Mouse (Mus musculus): ENCODE measurements around the gene Popdc2.

The Popdc2 gene

GRCm38 (mm10) chr16:38400311-38400960 is 38.4 kb downstream of the Popdc2 start:
- DNase-seq (ENCODE audit: low read depth, low spot score): no peak

DNA sequence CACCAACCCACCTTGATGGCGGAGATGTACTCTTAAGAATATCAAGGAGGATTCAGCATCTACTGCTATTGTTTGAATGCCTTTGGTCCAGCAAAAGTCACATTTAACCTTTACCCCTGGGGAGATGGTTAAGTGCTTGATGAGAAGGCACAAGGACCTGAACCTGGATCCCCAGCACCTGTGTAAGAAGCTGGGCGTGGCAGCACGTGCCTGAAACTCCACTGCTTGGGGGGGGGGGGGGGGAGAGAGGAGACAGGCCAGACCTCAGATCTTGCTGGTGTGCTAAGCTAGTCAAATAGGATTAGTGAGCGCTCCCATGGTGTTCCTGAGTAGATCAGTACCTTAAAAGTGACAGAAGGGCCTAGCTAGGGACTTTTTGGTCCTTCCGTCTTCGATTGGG is 39.5 kb downstream of the Popdc2 start:
- no peak for DNase-seq (ENCODE audit: low read depth, low spot score)

DNA sequence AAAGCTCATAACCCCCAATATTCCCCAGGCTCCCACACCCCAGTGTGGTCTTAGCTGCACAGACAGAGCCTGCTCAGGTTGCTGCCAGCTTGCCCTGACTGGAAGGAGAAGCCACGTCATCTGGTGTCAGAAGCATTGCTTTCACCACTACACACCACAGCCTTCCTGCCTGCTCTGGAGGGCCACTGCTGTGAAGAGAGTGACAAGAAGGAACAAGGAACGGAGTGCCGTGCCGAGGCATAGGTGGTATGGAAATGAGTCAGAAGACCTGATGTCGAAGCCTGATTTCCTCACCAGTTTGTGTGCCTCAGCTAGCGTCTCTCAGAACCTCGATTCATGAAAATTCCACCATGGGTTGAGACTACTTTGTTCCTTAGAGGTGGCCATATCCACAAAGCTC is 41.6 kb downstream of the Popdc2 start:
- DNase-seq (ENCODE audit: low read depth, low spot score): no peak

GRCm38 (mm10) chr16:38406293-38406692 is 44.3 kb downstream of the Popdc2 start:
- DNase-seq (ENCODE audit: low read depth, low spot score): no peak

- no peak for DNase-seq (ENCODE audit: low read depth, low spot score)
These were observed 44.7 kb downstream of the Popdc2 start for GRCm38 (mm10) chr16:38406708-38407107.

GRCm38 (mm10) chr16:38407584-38407983 is 45.6 kb downstream of the Popdc2 start:
- no peak for DNase-seq (ENCODE audit: low read depth, low spot score)

DNA sequence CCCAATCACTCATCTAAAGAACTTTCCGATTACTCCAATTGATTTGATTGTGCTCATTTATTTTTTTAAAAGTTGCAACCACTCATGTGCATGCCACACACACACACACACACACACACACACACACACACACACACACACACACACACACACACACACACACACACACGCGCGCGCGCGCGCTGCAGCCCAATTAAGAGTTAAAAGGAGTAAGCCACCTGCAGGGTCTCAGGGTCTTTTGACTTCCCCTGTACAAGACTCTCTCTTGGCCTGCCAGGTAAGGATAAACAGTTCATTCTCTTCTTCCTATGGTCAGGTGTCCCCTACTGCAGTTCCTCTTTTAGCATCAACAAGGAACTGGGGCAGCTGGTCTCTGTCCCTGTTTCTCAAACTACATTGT is 46.4 kb downstream of the Popdc2 start:
- no peak for DNase-seq (ENCODE audit: low read depth, low spot score)

- no peak for DNase-seq (ENCODE audit: low read depth, low spot score)
These were observed 52.9 kb downstream of the Popdc2 start for GRCm38 (mm10) chr16:38414953-38415352.

DNA sequence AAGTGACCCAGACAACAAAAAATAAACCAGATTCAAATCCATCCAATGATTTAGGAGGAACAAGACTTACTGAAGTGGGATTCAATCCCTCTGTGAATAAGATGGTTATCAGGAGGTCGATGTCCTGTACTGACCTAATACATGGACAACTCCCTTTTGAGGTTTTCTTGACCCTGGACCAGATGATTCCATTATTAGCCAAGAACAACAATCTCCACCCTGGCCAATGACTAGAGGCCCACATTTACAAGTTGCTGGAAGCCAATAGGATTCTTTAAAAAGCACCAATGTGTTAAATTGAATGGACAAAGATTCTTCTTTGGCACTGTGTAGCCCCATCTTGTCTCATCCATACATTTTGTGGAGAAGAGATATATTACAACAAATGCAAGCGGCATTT is 63.4 kb downstream of the Popdc2 start:
- DNase-seq (ENCODE audit: low read depth, low spot score): no peak

DNA sequence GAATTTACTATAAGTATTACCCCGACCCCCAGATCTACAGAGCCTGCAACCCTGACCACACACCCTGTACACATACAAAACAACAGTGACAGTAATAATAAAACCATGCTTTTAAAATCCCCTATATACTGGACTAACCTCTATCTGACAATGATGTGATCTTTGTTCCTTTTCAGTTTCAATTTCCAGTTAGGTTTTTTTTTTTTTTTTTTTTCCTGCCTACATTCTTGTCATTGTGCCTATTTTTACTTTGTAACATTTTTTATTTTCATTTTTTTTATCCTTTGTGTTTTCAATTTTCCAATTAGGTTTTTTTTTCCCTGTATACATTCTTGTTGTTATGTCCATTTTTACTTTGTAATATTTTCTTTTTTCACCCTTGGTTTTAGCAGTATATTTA is 63.8 kb downstream of the Popdc2 start:
- DNase-seq (ENCODE audit: low read depth, low spot score): no peak
